Mouse (Mus musculus) liver, embryonic 15.5 days (tissue): ENCODE measurements around the gene Gnaq. TPM values are rescaled to one million over a fixed set of nuclear protein-coding genes. Genes with fewer than 3 reads are reported as not detected.

ENCODE experiments used
- ATAC-seq: fragments of 200-750 bp; cut with Nextera tagmentation; 2 replicates; pipeline ENCODE4 v1.8.0; 2017; ENCODE audit warnings: moderate number of reproducible peaks, mild to moderate bottlenecking, moderate library complexity; ENCODE audit not compliant: insufficient read depth
- H3K27ac ChIP-seq: fragments of 300-500 bp; sonication (generic); replicated peaks from 2 replicates; pipeline ENCODE4 v1.5.1; 2015; ENCODE audit warnings: mild to moderate bottlenecking, inconsistent platforms
- H3K27me3 ChIP-seq: fragments of 300-500 bp; sonication (generic); 2 replicates; pipeline ENCODE4 v1.6.1; 2015; ENCODE audit warnings: mild to moderate bottlenecking, inconsistent platforms
- H3K36me3 ChIP-seq: fragments of 300-500 bp; sonication (generic); replicated peaks from 2 replicates; pipeline ENCODE4 v1.6.1; 2015; ENCODE audit warnings: moderate library complexity, mild to moderate bottlenecking, inconsistent platforms
- H3K4me1 ChIP-seq: fragments of 300-500 bp; sonication (generic); replicated peaks from 2 replicates; pipeline ENCODE4 v1.6.1; 2015; ENCODE audit warnings: inconsistent platforms
- H3K4me2 ChIP-seq: fragments of 300-500 bp; sonication (generic); 2 replicates; pipeline ENCODE4 v1.6.1; 2015; ENCODE audit warnings: moderate library complexity, mild to moderate bottlenecking, inconsistent platforms
- H3K4me3 ChIP-seq: fragments of 300-500 bp; sonication (generic); replicated peaks from 2 replicates; pipeline ENCODE4 v1.5.1; 2015; ENCODE audit warnings: mild to moderate bottlenecking, inconsistent platforms
- H3K9ac ChIP-seq: fragments of 300-500 bp; sonication (generic); 2 replicates; pipeline ENCODE4 v1.6.1; 2015; ENCODE audit warnings: moderate library complexity, mild to moderate bottlenecking, inconsistent platforms
- H3K9me3 ChIP-seq: fragments of 300-500 bp; sonication (generic); replicated peaks from 2 replicates; pipeline ENCODE4 v1.6.1; 2016; ENCODE audit warnings: inconsistent platforms
- WGBS: fragments of 180-500 bp; shearing (Covaris S2); methylation state at CpG from one replicate; pipeline ENCODE4 v1.1.7; 2015; ENCODE audit warnings: mixed read lengths; ENCODE audit not compliant: insufficient replicate concordance; 5-methylcytosine and 5-hydroxymethylcytosine counted together
- polyA plus RNA-seq: library from polyadenylated mRNA; unstranded; fragments of >200 nt; fragmentation: Nextera tagmentation; extraction: Ambion mirVana; gene quantifications from 2 replicates; pipeline ENCODE4 v1.2.1, GENCODE M21; 2015

Gnaq gene
- polyA plus RNA-seq, 1 experiment from 2014 or later = 3.9 TPM

DNA sequence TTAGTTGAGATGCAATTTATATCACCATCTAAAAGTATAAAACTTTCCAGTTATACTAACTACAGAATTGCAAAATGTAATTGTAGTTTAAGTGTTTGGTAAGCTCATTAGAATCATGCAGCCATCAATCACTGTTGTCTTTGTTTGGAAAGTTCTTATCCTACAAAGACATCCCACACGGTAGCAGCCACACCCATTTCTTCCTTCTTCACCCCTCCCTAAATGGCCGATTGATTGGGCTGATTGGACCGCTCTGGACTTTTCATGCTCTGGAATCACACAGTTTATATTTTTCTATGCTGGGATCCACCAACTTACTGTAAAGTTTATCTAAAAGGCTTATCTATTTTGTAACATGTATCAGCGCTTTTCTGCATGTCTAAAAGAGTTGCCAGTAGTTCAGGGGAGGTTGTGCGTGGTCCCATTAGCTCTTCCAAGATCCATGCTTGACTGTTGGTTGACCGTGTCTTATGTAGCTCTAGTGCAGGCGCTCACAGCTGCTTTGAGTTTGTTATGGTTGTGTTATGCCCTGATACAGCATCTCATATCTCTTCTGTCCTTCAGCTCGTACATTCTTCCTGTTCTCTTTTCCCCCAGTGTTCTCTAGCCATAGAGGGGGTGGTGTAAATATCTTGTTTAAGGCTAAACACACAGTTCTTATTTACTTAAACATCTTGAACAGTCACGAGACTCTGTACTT is 56.6 kb downstream of the Gnaq start:
- Histone ChIP-seq H3K27ac (no peak overlapping the region), H3K9ac (no peak overlapping the region), H3K9me3 (no peaks in the 10 kb centered on the region), H3K4me3 (no peak overlapping the region), H3K4me1 (0 out of 2 replicates have a peak, but pooled peaks cover 10% of the 10 kb centered on the region), H3K36me3 (no peaks in the 10 kb centered on the region), H3K4me2 (no peak overlapping the region), H3K27me3 (no peaks in the 10 kb centered on the region)
- WGBS = 25% methylated on average over 9 of the region's 9 CpGs
- no peak for ATAC-seq

DNA sequence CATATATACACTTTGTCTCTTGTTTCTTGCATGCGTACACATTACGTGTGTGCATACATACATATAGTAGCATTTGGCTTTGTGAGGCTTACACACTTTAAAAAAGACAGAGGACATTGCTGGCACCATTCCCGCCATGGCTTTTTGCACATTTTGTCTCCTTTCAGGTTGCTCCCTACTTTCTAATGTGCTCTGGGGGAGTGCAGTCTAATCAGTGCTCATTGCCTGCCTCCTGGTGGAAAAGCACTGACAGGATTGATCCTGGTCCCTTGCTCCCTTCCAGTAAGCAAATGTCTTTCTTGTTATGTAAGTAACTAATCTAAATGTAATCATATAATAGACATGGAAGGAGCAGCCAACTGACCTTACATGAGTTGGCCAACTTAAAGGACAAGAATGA is 65.5 kb downstream of the Gnaq start:
- WGBS = 71% methylated on average over 3 of the region's 3 CpGs

DNA sequence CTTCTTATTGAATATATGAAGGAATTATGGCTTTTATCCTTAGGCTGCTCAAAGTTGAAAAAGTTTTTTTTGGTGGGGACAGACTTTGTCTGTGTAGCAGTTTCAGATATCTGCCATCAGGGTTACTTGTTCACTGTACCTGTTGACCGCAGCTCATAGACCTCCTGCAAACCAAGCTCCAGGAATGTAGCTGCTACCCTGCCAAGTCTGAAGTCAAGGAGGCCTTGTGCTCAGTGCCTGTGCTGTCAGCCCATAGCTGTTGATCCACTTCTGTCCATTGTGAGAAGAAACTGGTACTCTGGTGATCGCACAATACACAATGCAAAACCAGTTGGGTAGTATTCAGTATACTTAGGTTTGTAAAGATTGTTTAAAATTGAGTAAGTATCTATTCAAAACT is 68.7 kb downstream of the Gnaq start:
- Histone ChIP-seq H3K4me2 (no peak overlapping the region), H3K36me3 (no peaks in the 10 kb centered on the region), H3K27me3 (no peaks in the 10 kb centered on the region), H3K4me3 (no peak overlapping the region), H3K9me3 (no peaks in the 10 kb centered on the region), H3K27ac (no peak overlapping the region), H3K9ac (no peak overlapping the region), H3K4me1 (no peaks in the 10 kb centered on the region)
- ATAC-seq = no peak
- WGBS = 73% methylated on average over 2 of the region's 2 CpGs

More for the DNA sequence above, 65.5 kb downstream of the Gnaq start:
- Histone ChIP-seq H3K27me3 (no peaks in the 10 kb centered on the region), H3K9ac (no peak overlapping the region), H3K4me3 (no peak overlapping the region), H3K4me2 (no peak overlapping the region), H3K9me3 (no peaks in the 10 kb centered on the region), H3K27ac (no peak overlapping the region), H3K36me3 (no peaks in the 10 kb centered on the region), H3K4me1 (no peaks in the 10 kb centered on the region)
- no peak for ATAC-seq

DNA sequence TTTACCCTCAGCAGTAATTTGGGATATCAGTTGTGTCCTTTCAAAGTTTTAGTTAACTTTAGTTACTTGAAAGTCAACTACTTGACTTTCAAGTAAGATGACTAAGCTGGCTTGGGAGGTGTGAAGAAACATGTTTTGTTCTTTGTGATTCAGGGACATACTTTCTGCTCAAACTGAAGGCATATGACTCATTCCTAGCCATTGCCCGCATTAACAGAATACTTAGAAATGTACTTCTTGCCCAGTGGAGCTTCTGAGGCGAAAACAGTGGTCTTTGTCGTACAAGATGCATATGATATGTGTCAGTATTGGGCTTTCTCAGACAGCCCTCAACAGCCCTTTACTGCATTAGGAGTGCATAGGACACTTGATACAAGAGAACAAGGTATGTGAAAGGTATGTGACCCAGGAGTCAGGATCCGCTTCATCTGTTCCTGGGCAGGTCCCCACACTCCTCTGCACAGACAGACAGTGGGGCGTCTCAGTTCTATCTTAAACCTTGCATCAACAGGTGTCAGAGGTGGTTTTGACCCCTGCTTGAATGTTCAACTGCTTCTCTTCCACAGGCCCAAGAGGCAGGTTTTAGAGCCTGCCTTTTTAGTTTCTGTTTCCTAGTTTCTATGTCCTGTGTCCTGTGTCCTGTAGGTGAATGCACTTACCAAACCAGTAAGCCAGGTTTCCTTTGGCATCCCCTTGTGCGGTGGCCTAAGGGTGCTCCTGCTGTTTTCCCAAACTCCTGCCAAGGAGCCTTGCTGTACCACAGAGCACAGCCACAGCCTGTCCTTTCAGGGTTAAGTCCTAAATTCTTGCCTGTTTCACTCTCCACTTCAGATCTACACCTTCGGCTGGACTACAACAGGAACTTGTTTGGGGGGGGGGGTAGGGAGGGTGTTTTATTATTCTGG is 72.4 kb downstream of the Gnaq start:
- no peak overlapping the region for H3K9ac ChIP-seq
- no peak for ATAC-seq
- no peak overlapping the region for H3K4me2 ChIP-seq
- no peaks in the 10 kb centered on the region for H3K9me3 ChIP-seq
- H3K27me3 ChIP-seq = no peaks in the 10 kb centered on the region
- no peak overlapping the region for H3K4me3 ChIP-seq
- H3K27ac ChIP-seq = no peak overlapping the region
- H3K36me3 ChIP-seq = no peaks in the 10 kb centered on the region
- H3K4me1 ChIP-seq = no peaks in the 10 kb centered on the region; the same call in 1 of the 2 replicates
- WGBS = 67% methylated on average over 7 of the region's 7 CpGs

DNA sequence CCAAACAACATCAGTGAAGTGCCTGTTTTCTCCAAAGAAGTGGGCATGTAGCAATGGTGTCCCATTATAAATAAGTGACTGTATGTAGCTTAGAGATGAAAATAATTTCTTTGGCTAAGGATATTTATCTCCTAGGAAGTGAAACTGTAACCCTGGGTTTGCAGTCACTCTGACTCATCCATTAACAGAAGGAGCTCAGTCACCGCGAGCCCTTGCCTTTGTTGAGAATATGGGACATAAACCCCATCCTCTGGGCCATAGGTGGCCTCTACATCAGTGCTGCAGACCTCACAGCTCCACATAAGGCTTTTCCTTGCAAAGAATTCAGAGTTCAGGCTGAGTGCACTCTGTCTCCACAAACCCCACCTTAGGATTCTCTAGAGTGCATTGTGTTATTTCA is 77.0 kb downstream of the Gnaq start:
- no peaks in the 10 kb centered on the region for H3K27me3 ChIP-seq
- no peaks in the 10 kb centered on the region for H3K36me3 ChIP-seq
- WGBS = 70% methylated on average over 2 of the region's 2 CpGs
- H3K9me3 ChIP-seq = no peaks in the 10 kb centered on the region
- H3K9ac ChIP-seq = no peak overlapping the region
- ATAC-seq = no peak
- no peak overlapping the region for H3K4me3 ChIP-seq
- no peaks in the 10 kb centered on the region; the same call in 1 of the 2 replicates for H3K4me1 ChIP-seq
- no peak overlapping the region for H3K27ac ChIP-seq
- H3K4me2 ChIP-seq = no peak overlapping the region

DNA sequence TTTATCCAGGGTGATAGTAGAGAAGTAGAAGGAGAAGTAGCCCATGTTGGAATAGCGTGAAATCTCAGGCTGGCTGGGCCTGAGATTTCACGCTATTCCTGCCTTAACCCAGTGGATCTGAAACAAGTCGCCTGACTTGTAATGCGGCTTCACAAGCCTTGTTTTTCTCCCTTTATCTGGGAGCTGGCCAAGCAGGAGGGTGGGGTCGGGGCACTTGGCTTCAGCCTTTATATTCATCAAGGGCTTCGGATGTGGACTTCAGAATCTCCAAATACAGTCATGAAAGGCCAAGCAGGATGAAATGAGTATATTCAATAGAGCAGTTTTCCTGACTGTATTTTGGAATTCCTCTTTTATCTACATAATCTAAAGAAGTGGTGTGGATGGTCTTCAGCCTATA is 82.3 kb downstream of the Gnaq start:
- Histone ChIP-seq H3K4me2 (no peak overlapping the region), H3K27me3 (no peaks in the 10 kb centered on the region), H3K4me3 (no peak overlapping the region), H3K9me3 (no peaks in the 10 kb centered on the region), H3K36me3 (no peaks in the 10 kb centered on the region), H3K27ac (no peak overlapping the region), H3K4me1 (no peaks in the 10 kb centered on the region), H3K9ac (no peak overlapping the region)
- 67% methylated on average over 6 of the region's 6 CpGs for WGBS
- ATAC-seq = no peak

DNA sequence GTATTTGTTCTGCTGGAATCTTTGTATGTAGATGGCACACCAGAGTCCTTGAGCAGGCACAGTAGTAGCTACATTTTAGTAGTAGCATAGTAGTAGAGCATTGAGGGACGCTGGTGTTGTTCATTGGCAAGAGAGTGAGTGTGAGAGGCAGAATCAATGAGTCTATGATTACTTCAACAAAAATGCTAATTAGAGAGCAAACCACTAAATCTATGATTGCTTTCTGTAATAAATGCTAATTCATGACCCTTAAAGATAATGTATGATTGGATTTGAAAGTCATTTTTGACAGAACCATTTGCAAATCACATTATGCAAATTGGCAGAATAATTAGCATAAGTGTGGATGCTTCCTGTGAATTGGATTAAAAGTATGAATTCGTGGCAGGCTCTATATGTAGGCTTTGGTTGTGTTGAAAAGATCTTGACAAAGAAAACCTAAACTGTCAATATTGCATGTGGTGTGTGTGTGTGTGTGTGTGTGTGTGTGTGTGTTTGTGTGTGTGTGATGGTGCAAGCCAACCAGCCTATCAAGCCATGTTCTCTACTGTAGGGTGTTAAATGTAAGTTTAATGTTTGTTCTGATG is 82.9 kb downstream of the Gnaq start:
- Histone ChIP-seq H3K4me3 (no peak overlapping the region), H3K9me3 (no peaks in the 10 kb centered on the region), H3K4me2 (no peak overlapping the region), H3K27me3 (no peaks in the 10 kb centered on the region), H3K36me3 (no peaks in the 10 kb centered on the region), H3K4me1 (no peaks in the 10 kb centered on the region), H3K27ac (no peak overlapping the region), H3K9ac (no peak overlapping the region)
- no peak for ATAC-seq
- 46% methylated on average over 2 of the region's 2 CpGs for WGBS

DNA sequence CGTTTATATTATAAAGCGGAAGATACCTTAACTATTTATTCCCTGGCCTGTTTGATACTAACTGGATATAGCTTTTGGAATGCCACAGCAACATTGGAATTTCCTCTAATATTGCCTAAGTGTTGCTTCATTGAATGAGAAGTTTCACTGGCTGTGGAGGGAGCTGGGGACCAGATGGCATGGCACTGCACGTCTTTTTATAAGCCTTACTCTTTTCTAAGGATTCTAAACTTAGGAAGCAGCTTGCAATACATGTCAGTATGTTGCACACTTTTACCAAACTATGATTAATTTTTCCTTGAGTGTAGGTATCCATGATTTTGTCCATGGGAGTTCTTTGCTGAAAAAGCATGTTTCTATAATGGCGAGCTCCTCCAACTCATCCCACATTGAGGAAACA is 87.3 kb downstream of the Gnaq start:
- Histone ChIP-seq H3K36me3 (no peaks in the 10 kb centered on the region), H3K9ac (no peak overlapping the region), H3K4me3 (no peak overlapping the region), H3K4me2 (no peak overlapping the region), H3K9me3 (no peaks in the 10 kb centered on the region), H3K27ac (no peak overlapping the region), H3K27me3 (no peaks in the 10 kb centered on the region), H3K4me1 (0 out of 2 replicates have a peak, but pooled peaks cover 4% of the 10 kb centered on the region)
- 57% methylated on average over 4 of the region's 4 CpGs for WGBS
- no peak for ATAC-seq

DNA sequence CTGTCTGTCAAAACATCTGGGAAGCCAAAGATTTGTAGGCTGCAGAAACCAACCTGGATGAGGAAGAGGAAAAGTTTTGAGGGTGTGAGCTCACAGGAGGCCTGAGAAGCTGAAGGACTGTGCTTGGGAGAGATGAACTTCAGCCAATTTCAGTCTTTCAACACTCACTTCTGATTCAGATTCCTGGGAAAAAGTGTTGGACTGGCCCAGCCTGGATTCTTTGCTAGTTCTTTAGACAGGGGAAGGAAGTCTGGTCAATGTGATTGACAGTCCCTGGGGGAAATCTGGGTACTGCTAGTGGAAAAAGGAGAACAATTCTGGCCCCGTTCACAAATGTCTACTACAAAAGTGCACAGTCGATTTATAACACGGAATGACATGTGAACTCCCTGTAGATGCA is 89.9 kb downstream of the Gnaq start:
- no peak overlapping the region for H3K9ac ChIP-seq
- no peaks in the 10 kb centered on the region for H3K27me3 ChIP-seq
- H3K4me1 ChIP-seq = 0 out of 2 replicates have a peak, but pooled peaks cover 4% of the 10 kb centered on the region
- no peak overlapping the region for H3K4me3 ChIP-seq
- H3K9me3 ChIP-seq = no peaks in the 10 kb centered on the region
- H3K36me3 ChIP-seq = no peaks in the 10 kb centered on the region
- WGBS = 17% methylated on average over 3 of the region's 3 CpGs
- H3K4me2 ChIP-seq = no peak overlapping the region
- no peak overlapping the region for H3K27ac ChIP-seq
- no peak for ATAC-seq

DNA sequence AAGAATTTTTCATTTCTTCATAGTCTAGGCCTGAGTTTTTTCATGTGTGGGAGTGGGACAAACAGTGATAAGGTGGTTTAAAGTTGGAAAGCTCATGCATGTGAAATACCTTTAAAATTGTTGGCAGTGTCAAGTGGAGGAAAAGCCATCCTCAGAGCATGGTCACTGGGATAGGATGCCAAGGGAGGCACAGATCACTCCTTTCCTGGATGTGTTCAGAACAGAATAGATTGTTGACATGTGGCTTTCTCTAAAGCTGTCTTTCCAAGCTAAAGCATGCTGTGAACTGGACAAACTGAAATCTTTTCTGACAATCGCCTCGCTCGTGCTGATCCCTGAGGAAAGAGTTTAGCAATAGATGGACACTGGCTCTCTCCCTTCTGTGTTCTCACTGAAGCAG is 90.5 kb downstream of the Gnaq start:
- Histone ChIP-seq H3K4me1 (0 out of 2 replicates have a peak, but pooled peaks cover 4% of the 10 kb centered on the region), H3K9ac (no peak overlapping the region), H3K4me2 (no peak overlapping the region), H3K27me3 (no peaks in the 10 kb centered on the region), H3K4me3 (no peak overlapping the region), H3K36me3 (no peaks in the 10 kb centered on the region), H3K9me3 (no peaks in the 10 kb centered on the region), H3K27ac (no peak overlapping the region)
- ATAC-seq = no peak
- WGBS = 76% methylated on average over 3 of the region's 3 CpGs

DNA sequence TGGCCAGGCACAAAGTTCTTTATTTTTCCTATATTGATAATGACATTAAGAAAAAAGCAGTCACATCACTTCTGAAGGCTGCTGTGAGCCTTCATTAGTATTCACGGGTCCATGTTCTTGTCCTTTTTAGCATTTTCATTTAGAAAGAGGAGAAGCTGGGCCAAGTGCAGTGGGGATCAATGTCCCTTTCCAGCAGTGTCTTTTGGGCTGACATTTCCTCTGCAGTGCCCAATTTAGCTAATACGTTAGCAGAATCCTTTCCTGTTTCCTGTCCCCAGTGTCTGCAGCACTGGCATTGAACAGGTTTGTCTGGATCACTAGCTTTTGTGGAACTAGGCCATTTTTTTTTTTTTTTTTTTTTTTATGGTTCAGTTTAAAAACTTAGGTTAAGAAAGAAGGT is 92.2 kb downstream of the Gnaq start:
- 26% methylated on average over 2 of the region's 2 CpGs for WGBS
- ATAC-seq = no peak
- no peak overlapping the region for H3K4me2 ChIP-seq
- no peak overlapping the region for H3K4me3 ChIP-seq
- H3K36me3 ChIP-seq = no peaks in the 10 kb centered on the region
- no peak overlapping the region for H3K27ac ChIP-seq
- H3K9me3 ChIP-seq = no peaks in the 10 kb centered on the region
- 0 out of 2 replicates have a peak, but pooled peaks cover 4% of the 10 kb centered on the region for H3K4me1 ChIP-seq
- no peak overlapping the region for H3K9ac ChIP-seq
- H3K27me3 ChIP-seq = no peaks in the 10 kb centered on the region
